Mouse (Mus musculus) G1E (cell line): ENCODE results near the gene Ptx3. TPM values are rescaled to one million over a fixed set of nuclear protein-coding genes. Genes with fewer than 3 reads are reported as not detected.

Experiments
- ATAC-seq: 2 replicates; pipeline ENCODE4 v1.8.0; 2016; ENCODE audit warnings: mild to moderate bottlenecking; ENCODE audit not compliant: insufficient number of reproducible peaks, poor library complexity, low FRiP score, severe bottlenecking; ENCODE audit errors: extremely low read depth
- DNase-seq: peaks from one replicate; pipeline ENCODE4 v3.0.0; 2012; ENCODE audit warnings: low spot score
- H3K27me3 ChIP-seq: 2 replicates; pipeline ENCODE4 v1.6.1; 2012; ENCODE audit warnings: mild to moderate bottlenecking, low read length, inconsistent platforms; ENCODE audit not compliant: insufficient read depth
- H3K36me3 ChIP-seq: replicated peaks from 2 replicates; pipeline ENCODE3; 2012; ENCODE audit warnings: mild to moderate bottlenecking, inconsistent platforms
- H3K4me1 ChIP-seq: 2 replicates; pipeline ENCODE4 v1.6.1; 2012; ENCODE audit warnings: low read depth, low read length, inconsistent platforms, mixed read lengths; ENCODE audit not compliant: insufficient read depth
- H3K4me3 ChIP-seq: 2 replicates; pipeline ENCODE4 v1.5.1; 2012; ENCODE audit warnings: low read depth, mild to moderate bottlenecking, inconsistent platforms, low read length, moderate library complexity, mixed read lengths
- H3K9me3 ChIP-seq: replicated peaks from 2 replicates; pipeline ENCODE4 v1.6.1; 2012; ENCODE audit warnings: inconsistent platforms
- CTCF ChIP-seq: IDR thresholded peaks from 2 replicates; pipeline ENCODE4 v1.5.1; 2012; ENCODE audit warnings: low read depth, low read length, inconsistent platforms, mixed read lengths
- GATA1 ChIP-seq: IDR thresholded peaks from 2 replicates; pipeline ENCODE4 v1.6.1; 2012; ENCODE audit warnings: borderline replicate concordance, low read length, inconsistent platforms, mixed read lengths
- GATA2 ChIP-seq: IDR thresholded peaks from 2 replicates; pipeline ENCODE4 v1.6.1; 2012; ENCODE audit warnings: low read depth, low read length, inconsistent platforms, borderline replicate concordance
- POLR2AphosphoS5 ChIP-seq: IDR thresholded peaks from 2 replicates; pipeline ENCODE4 v1.6.1; 2012; ENCODE audit warnings: low read depth, low read length, inconsistent platforms; ENCODE audit not compliant: insufficient replicate concordance
- TAL1 ChIP-seq: conservative IDR thresholded peaks from 2 replicates; pipeline ENCODE4 v1.6.1; 2012; ENCODE audit warnings: low read depth, low read length, inconsistent platforms, mixed read lengths
- polyA plus RNA-seq: library from polyadenylated mRNA; stranded (reverse); fragments of >175 nt; gene quantifications from 2 replicates; pipeline ENCODE4 v1.2.3, GENCODE M21; 2012
- total RNA-seq, 2 experiments: library from RNA; stranded (forward) in 1 of 2; stranded (reverse) in 1 of 2; fragments of 200-1000 nt in 1 of 2; fragments of >200 nt in 1 of 2; fragmentation: Nextera tagmentation in 1 of 2; gene quantifications; 2 replicates each; pipeline ENCODE4 v1.2.3; 2014 to 2017

Gene Ptx3
- total and polyA plus RNA-seq, 3 experiments, result 0.11 TPM; not detected in 2

DNA sequence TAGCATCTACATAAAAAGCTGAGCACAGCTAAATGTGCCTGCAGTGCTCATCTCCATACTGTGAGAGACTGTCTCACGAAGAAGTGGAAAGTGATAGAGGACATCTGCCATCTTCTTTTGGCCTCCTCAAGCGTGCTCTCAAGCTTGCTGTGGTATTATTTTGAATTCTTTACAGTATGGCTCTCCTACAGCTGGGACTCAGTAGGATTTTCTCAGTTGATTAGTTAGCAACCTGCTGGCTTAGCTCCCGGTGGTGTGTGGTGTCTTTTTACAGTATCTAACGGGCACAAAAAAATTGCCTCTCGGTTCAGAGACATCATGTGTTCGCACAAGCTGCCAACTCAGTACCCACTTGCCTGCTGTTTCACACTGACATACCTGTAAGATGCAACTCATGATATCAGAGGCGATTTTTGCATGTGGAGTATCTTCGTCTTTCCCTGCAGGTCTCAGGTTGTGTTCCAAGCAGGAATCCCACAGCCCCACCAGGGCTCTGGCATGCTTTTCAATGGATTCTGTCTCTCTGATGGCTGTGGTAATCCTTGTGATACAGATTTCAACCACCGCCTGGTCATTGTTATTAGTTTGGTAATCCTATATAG lies 34.9 kb downstream of the Ptx3 start:
- Histone ChIP-seq H3K4me1 (no peaks in the 10 kb centered on the region), H3K36me3 (no peaks in the 10 kb centered on the region), H3K4me3 (no peak overlapping the region), H3K27me3 (no peaks in the 10 kb centered on the region), H3K9me3 (no peaks in the 10 kb centered on the region)
- no peak for ATAC-seq
- no peak for TF ChIP-seq POLR2AphosphoS5
- TF ChIP-seq GATA2, result no peak
- no peak for DNase-seq

DNA sequence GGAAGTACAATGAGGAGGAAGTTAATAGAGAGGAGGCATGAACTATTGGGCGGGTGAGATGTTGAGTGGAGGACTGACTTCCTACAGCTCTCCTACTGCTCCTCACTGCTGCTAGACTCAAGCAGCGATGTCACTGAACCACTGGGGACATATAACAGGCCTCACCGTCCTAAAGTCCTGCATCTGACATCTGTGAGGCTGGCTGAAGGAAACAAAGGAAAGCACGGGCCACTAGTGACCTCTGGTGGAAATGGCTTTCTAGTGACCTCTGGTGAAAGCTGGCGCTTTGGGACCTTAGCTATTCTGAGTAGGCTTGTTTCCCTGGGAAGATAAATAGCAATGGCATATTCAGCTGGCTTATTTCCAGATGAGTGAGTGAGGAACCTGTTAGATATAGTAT lies 42.6 kb downstream of the Ptx3 start:
- TF ChIP-seq GATA2 (no peak), CTCF (no peak), POLR2AphosphoS5 (no peak), GATA1 (no peak), TAL1 (no peak)
- Histone ChIP-seq H3K4me3 (no peak overlapping the region), H3K9me3 (no peaks in the 10 kb centered on the region), H3K36me3 (no peaks in the 10 kb centered on the region), H3K27me3 (no peaks in the 10 kb centered on the region), H3K4me1 (no peaks in the 10 kb centered on the region)
- no peak for DNase-seq
- ATAC-seq, result no peak

DNA sequence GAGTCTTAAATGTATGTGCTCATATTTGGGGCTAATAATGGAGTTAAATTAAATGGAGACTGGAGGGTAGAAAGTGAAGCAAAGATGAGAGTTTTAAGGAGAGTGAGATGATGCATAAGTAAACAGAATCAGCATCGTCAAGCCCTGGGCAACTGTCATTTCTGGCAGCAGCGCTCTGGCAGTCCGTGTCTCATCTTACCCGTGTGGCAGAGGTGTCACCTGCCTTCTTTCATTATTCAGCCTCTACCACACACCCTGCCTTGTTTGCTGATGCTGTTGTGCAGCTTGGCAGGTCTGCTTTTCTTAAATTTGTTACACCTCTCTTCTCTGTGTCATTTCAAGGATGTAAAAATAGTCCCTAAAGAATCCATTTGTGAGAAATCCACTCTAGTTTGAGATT lies 43.6 kb downstream of the Ptx3 start:
- Histone ChIP-seq H3K4me3 (no peak overlapping the region), H3K4me1 (no peaks in the 10 kb centered on the region), H3K27me3 (no peaks in the 10 kb centered on the region), H3K9me3 (no peaks in the 10 kb centered on the region), H3K36me3 (no peaks in the 10 kb centered on the region)
- TF ChIP-seq TAL1, result no peak
- DNase-seq (no peak), ATAC-seq (no peak)

Other genes with a start within 250 kb of the Ptx3 start
- gene Veph1, start 76.9 kb downstream of the Ptx3 start, total RNA-seq (2014; fragmentation: Nextera tagmentation), result not detected in 2 replicates
- under 0.01 and 0.16 TPM in 2 replicates for gene Veph1, start 76.9 kb downstream of the Ptx3 start, total RNA-seq (2017)
- gene Veph1, start 76.9 kb downstream of the Ptx3 start, polyA plus RNA-seq, result not detected in 2 replicates